Mouse (Mus musculus): ENCODE results near the gene Ncoa4. TPM values are rescaled to one million over a fixed set of nuclear protein-coding genes. Genes with fewer than 3 reads are reported as not detected.

Gene Ncoa4
- 10 to 100 TPM; 79.2 to 79.7 TPM for polyA plus RNA-seq (2017; shearing (Covaris generic))

GRCm38 (mm10) chr14:32159690-32160246, at the start of gene Ncoa4:
TSS of gene Ncoa4 (plus strand) at chr14:32159865.

GRCm38 (mm10) chr14:32141723-32142122, 17.9 kb upstream of the Ncoa4 start, which contains the start of gene Msmb:
TSS of gene Msmb (plus strand) at chr14:32142023.

GRCm38 (mm10) chr14:32201791-32202451, 42.3 kb downstream of the Ncoa4 start, which contains the start of the genes Timm23 and Parg:
TSS of gene Timm23 (minus strand) at chr14:32201898.
TSS of gene Parg (plus strand) at chr14:32201949.

Other genes starting within 250 kb of the Ncoa4 start
- gene Galnt15, start 130.9 kb upstream of the Ncoa4 start, polyA plus RNA-seq (2017; shearing (Covaris generic)) = under 1 TPM in 1 of 2 experiments, not detected in 1; 0.07 TPM
- 10 to 100 TPM in 1 of 2 experiments, 1 to 10 TPM in 1; 8.4 to 13.5 TPM for gene Oxnad1, start 74.5 kb upstream of the Ncoa4 start, polyA plus RNA-seq (2017; shearing (Covaris generic))
- 10 to 100 TPM; 85.3 to 92.2 TPM for gene Dph3, start 74.1 kb upstream of the Ncoa4 start, polyA plus RNA-seq (2017; shearing (Covaris generic))
- not detected for gene Msmb, start 17.8 kb upstream of the Ncoa4 start, polyA plus RNA-seq (2017; shearing (Covaris generic))
- 100 to 1,000 TPM; 107 to 148 TPM for gene Timm23, start 42.0 kb downstream of the Ncoa4 start, polyA plus RNA-seq (2017; shearing (Covaris generic))
- gene Parg, start 42.1 kb downstream of the Ncoa4 start, polyA plus RNA-seq (2017; shearing (Covaris generic)) = 10 to 100 TPM; 62.1 to 80.3 TPM
- gene Ogdhl, start 162.2 kb downstream of the Ncoa4 start, polyA plus RNA-seq (2017; shearing (Covaris generic)) = under 1 TPM; 0.07 to 0.20 TPM
- not detected for gene 1700024G13Rik, start 228.5 kb downstream of the Ncoa4 start, polyA plus RNA-seq (2017; shearing (Covaris generic))

All from activated CD4-positive, CD25-positive, alpha-beta regulatory T cell (primary cell).